ENCODE assay signal across 8 mouse cellular contexts in the genomic region with DNA sequence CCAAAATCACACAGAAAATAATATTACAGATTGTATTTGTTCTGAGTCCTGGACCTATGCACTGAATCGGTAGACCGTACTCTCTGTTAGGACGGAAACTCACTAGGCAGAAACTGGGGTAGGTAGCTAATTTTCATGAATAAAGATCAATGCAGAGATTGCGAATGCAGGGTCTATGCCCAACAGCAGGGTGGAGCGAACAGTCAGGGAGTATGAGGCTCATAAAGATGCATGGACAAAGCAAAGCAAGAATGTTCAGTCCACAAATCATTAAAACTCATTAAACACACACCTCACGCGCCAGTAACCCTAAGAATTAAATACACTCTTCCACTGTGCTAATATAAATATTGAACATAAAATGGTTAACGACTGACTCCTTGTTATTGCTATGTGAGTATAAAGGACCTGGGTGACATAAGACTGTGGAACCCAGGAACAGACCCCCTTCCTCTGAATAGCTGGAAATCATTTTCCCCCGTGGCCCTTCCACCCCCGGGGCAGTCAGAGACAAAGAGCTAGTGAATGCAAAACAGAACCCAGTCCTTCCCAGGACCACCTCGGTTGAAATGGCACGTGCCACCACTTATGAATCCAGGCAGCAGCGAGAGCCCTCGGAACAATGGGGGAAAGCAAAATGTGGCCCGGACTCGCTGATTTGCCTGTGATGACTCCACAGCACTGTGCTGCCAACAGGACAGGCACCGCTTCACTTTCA.
DNase-seq lines count a peak whose midpoint lies in the region; ATAC-seq and TF ChIP-seq lines count a peak whose summit lies in the region.

No protein-coding gene starts in this region.

- TF ChIP-seq CTCF in midbrain, postnatal 0 days (IDR thresholded peaks at IDR 0.05), result no peak

- H3K27me3 ChIP-seq in kidney, embryonic 14.5 days (ENCODE audit: control insufficient read depth, insufficient read depth, low read length), result no peaks in the 10 kb centered on the region
- H3K27me3 ChIP-seq in embryonic facial prominence, embryonic 13.5 days, result no peaks in the 10 kb centered on the region
- H3K27me3 ChIP-seq in hindbrain, embryonic 14.5 days (ENCODE audit: control insufficient read depth, insufficient read depth, low read length), result no peaks in the 10 kb centered on the region
- H3K27me3 ChIP-seq in midbrain, postnatal 0 days (ENCODE audit: insufficient read depth, low read length), result no peaks in the 10 kb centered on the region

- ATAC-seq in kidney, embryonic 14.5 days (ENCODE audit: low FRiP score, low TSS enrichment), result peak; percentile 33; the same call in 1 of the 2 replicates
- ATAC-seq in embryonic facial prominence, embryonic 13.5 days (ENCODE audit: insufficient number of reproducible peaks, insufficient read depth, low FRiP score, low TSS enrichment, low read depth), result peak; percentile 60
- peak; percentile 67; the same call in 1 of the 2 replicates for ATAC-seq in hindbrain, embryonic 14.5 days (ENCODE audit: low FRiP score)
- ATAC-seq in midbrain, postnatal 0 days (ENCODE audit: low FRiP score), result peak; percentile 62

- H3K36me3 ChIP-seq in kidney, embryonic 14.5 days (ENCODE audit: control insufficient read depth, insufficient read depth, low read length), result no peaks in the 10 kb centered on the region
- H3K36me3 ChIP-seq in embryonic facial prominence, embryonic 13.5 days, result no peaks in the 10 kb centered on the region
- no peaks in the 10 kb centered on the region for H3K36me3 ChIP-seq in hindbrain, embryonic 14.5 days (replicated peaks; ENCODE audit: control insufficient read depth, insufficient read depth)
- H3K36me3 ChIP-seq in midbrain, postnatal 0 days (ENCODE audit: insufficient read depth, low read length), result no peaks in the 10 kb centered on the region

- H3K9me3 ChIP-seq in kidney, embryonic 14.5 days (ENCODE audit: control insufficient read depth, low read length), result no peaks in the 10 kb centered on the region
- no peaks in the 10 kb centered on the region for H3K9me3 ChIP-seq in embryonic facial prominence, embryonic 13.5 days
- no peaks in the 10 kb centered on the region for H3K9me3 ChIP-seq in hindbrain, embryonic 14.5 days (ENCODE audit: control insufficient read depth, low read length)
- no peaks in the 10 kb centered on the region for H3K9me3 ChIP-seq in midbrain, postnatal 0 days (ENCODE audit: low read length)

- no peak overlapping the region for H3K4me3 ChIP-seq in kidney, embryonic 14.5 days (ENCODE audit: low read length)
- H3K4me3 ChIP-seq in embryonic facial prominence, embryonic 13.5 days, result no peak overlapping the region
- H3K4me3 ChIP-seq in hindbrain, embryonic 14.5 days (replicated peaks; ENCODE audit: low read length), result no peak overlapping the region
- H3K4me3 ChIP-seq in midbrain, postnatal 0 days (ENCODE audit: low read depth, low read length), result no peak overlapping the region

- no peaks in the 10 kb centered on the region; the same call in 1 of the 2 replicates for H3K4me1 ChIP-seq in kidney, embryonic 14.5 days (ENCODE audit: control insufficient read depth, insufficient read depth, low read length)
- peaks cover 40% of the 10 kb centered on the region for H3K4me1 ChIP-seq in embryonic facial prominence, embryonic 13.5 days
- peaks cover 11% of the 10 kb centered on the region for H3K4me1 ChIP-seq in hindbrain, embryonic 14.5 days (replicated peaks; ENCODE audit: control insufficient read depth, insufficient read depth, low read length)
- no peaks in the 10 kb centered on the region; the same call in 1 of the 2 replicates for H3K4me1 ChIP-seq in midbrain, postnatal 0 days (ENCODE audit: insufficient read depth, low read length)

- WGBS in kidney, embryonic 14.5 days, result 45% methylated on average over 17 of the region's 17 CpGs
- 30% methylated on average over 17 of the region's 17 CpGs for WGBS in embryonic facial prominence, embryonic 13.5 days
- WGBS in hindbrain, embryonic 14.5 days, result 22% methylated on average over 17 of the region's 17 CpGs
- 30% methylated on average over 17 of the region's 17 CpGs for WGBS in midbrain, postnatal 0 days

- no peak for DNase-seq in kidney, adult 11 months
- peak; percentile 46 for DNase-seq in hindbrain, embryonic 14.5 days (ENCODE audit: low spot score)
- DNase-seq in midbrain, postnatal 0 days (ENCODE audit: low spot score), result peak; percentile 79
- no peak for DNase-seq in spleen, postnatal 36 days (ENCODE audit: low spot score in 2 of 2)
- DNase-seq in ovary, postnatal 10 days (ENCODE audit: low spot score), result no peak
- DNase-seq in right cerebral cortex, postnatal 36 days (ENCODE audit: low spot score in 2 of 2), result no peak

- H3K4me2 ChIP-seq in kidney, embryonic 14.5 days (replicated peaks; ENCODE audit: low read depth, low read length), result no peak overlapping the region
- H3K4me2 ChIP-seq in embryonic facial prominence, embryonic 13.5 days, result peak overlapping the region; percentile 32
- no peak overlapping the region; the same call in 1 of the 2 replicates for H3K4me2 ChIP-seq in hindbrain, embryonic 14.5 days (replicated peaks)
- peak overlapping the region; percentile 13; the same call in 1 of the 2 replicates for H3K4me2 ChIP-seq in midbrain, postnatal 0 days (ENCODE audit: low read depth, low read length, poor library complexity, severe bottlenecking)

- H3K9ac ChIP-seq in kidney, embryonic 14.5 days (ENCODE audit: low read depth, low read length), result no peak overlapping the region
- no peak overlapping the region for H3K9ac ChIP-seq in embryonic facial prominence, embryonic 13.5 days
- 0 out of 2 replicates have a peak overlapping the region, but pooled peaks have one; percentile 16 for H3K9ac ChIP-seq in hindbrain, embryonic 14.5 days
- H3K9ac ChIP-seq in midbrain, postnatal 0 days (replicated peaks; ENCODE audit: low read length, poor library complexity, severe bottlenecking), result no peak overlapping the region

- H3K27ac ChIP-seq in kidney, embryonic 14.5 days (ENCODE audit: low read depth, low read length), result no peak overlapping the region
- peak overlapping the region; percentile 58 for H3K27ac ChIP-seq in embryonic facial prominence, embryonic 13.5 days
- H3K27ac ChIP-seq in hindbrain, embryonic 14.5 days, result peak overlapping the region; percentile 58; the same call in 1 of the 2 replicates
- no peak overlapping the region for H3K27ac ChIP-seq in midbrain, postnatal 0 days (ENCODE audit: low read depth, low read length)

Comparison
In these comparisons a context has a peak if more than half of its experiments do, and no peak if none do; other contexts are left out.
1. H3K27ac ChIP-seq: peak in embryonic facial prominence, embryonic 13.5 days (single experiment) and hindbrain, embryonic 14.5 days (single experiment); none in kidney, embryonic 14.5 days (single experiment) and midbrain, postnatal 0 days (single experiment).
2. H3K4me2 ChIP-seq: peak in embryonic facial prominence, embryonic 13.5 days (single experiment) and midbrain, postnatal 0 days (single experiment); none in kidney, embryonic 14.5 days (single experiment) and hindbrain, embryonic 14.5 days (single experiment).
3. DNase-seq: peak in hindbrain, embryonic 14.5 days (single experiment) and midbrain, postnatal 0 days (single experiment); none in kidney, adult 11 months (single experiment), spleen, postnatal 36 days (0 of 2), ovary, postnatal 10 days (single experiment) and right cerebral cortex, postnatal 36 days (0 of 2).
4. Peak in every context shown above with its lines, with median percentiles within 50 percentile points of each other: ATAC-seq.